Mouse (Mus musculus): Measurements from ENCODE around the gene Ppm1h. TPM values are rescaled to one million over a fixed set of nuclear protein-coding genes. Genes with fewer than 3 reads are reported as not detected.
A peak's percentile ranks its signal among the peaks of the same experiment; 100 is the strongest.

The Ppm1h gene
- polyA plus RNA-seq, 1 experiment from 2014 or later, result 8.1 TPM

DNA sequence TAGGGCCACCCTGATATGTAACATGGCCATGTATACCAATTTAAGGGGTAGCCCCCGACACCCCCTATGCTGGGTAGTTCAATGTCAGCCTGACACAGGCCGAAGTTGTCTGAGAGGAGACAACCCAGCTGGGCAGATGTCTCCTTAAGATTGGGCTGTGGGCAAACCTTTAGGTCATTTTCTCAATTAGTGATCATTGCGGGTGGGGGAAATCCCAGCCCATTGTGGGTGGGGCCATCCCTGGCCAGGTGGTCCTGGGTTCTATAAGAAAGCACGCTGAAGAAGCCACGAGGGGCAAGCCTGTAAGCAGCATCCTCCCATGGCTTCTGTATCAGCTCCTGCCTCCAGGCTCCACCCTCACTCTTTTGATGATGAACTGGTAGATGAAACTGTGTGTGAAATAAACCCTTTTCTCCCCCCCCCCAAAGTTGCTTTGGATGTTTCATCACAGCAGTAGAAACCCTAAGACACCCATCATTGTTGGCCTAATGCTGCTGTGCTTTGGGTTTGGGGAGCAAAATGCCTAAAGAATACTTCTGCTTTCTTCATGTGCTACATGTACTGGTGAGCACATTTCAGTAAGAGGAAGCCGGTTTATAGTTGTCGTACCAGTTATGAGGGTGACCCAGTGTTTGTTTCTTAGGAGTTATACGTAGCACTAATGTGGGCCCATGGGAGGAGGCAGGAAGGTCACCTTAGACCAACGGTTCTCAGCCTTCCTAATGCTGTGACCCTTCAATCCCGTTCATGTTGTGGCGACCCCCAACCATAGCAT lies 68.8 kb downstream of the Ppm1h start:
- no peak overlapping the region for H3K4me3 ChIP-seq
- H3K4me2 ChIP-seq (replicated peaks), result no peak overlapping the region
- 0 out of 2 replicates have a peak, but pooled peaks have one; percentile 19 for ATAC-seq (ENCODE audit: low FRiP score, low read depth)
- H3K36me3 ChIP-seq, result no peaks in the 10 kb centered on the region
- WGBS, result 92% methylated on average over 11 of the region's 11 CpGs
- no peaks in the 10 kb centered on the region for H3K27me3 ChIP-seq
- no peak overlapping the region for H3K9ac ChIP-seq (replicated peaks)
- H3K4me1 ChIP-seq, result no peaks in the 10 kb centered on the region
- no peaks in the 10 kb centered on the region for H3K9me3 ChIP-seq
- no peak overlapping the region for H3K27ac ChIP-seq (replicated peaks)

DNA sequence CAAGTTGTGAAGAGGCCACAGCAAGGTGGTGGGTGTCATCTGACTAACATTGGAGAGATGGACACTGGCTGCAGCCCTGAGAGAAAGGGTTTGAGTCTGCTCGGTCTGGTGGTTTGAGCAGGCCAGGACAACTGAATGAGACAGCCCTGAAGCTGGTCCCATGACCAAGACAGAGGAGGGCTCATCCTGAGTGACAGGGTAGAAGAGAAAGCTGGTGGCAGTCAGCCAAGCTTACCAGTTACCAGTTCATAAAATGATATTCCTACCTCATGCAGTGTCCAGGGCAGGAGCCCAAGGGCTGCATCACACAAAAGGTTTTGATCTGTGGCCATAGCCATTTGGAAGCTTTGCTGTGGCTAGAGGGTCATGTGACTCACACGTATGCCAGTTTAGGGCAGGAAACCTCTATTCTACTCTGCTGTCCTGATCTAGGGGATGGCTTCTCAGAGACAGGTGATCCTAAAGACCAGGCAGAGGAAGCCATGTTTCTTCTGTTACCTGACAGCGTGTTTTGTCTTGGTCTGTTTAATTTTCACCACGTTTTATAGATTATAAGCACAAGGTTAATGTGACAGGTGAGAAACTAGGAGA lies 69.9 kb downstream of the Ppm1h start:
- WGBS, result 86% methylated on average over 4 of the region's 4 CpGs
- no peak overlapping the region for H3K27ac ChIP-seq (replicated peaks)

DNA sequence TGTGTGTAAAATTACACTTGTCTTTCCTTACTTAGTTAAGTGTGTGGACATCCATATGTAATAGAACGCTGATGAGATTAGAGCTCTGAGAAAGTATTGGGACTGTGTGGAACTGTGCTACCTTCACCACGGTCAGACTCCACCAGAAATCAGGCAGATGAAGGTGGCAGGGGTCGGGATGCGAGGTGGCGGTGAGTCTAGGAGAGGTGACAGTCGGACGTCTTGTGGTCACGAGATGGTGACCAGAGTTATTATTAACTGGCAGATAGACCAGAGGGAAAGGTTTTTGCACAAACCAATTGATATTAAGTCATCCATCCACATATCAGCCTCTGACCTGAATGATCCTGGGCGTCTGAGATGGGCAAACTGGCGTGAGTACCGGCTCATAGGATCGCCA lies 70.5 kb downstream of the Ppm1h start:
- Histone ChIP-seq H3K27me3 (no peaks in the 10 kb centered on the region), H3K4me3 (no peak overlapping the region), H3K4me2 (replicated peaks) (no peak overlapping the region), H3K9ac (replicated peaks) (no peak overlapping the region), H3K9me3 (no peaks in the 10 kb centered on the region; the same call in 1 of the 2 replicates), H3K4me1 (peaks cover 12% of the 10 kb centered on the region), H3K36me3 (no peaks in the 10 kb centered on the region), H3K27ac (replicated peaks) (no peak overlapping the region)
- WGBS, result 88% methylated on average over 12 of the region's 12 CpGs
- no peak for ATAC-seq (ENCODE audit: low FRiP score, low read depth)

More for the DNA sequence above, 69.9 kb downstream of the Ppm1h start:
- H3K9me3 ChIP-seq, result no peaks in the 10 kb centered on the region; the same call in 1 of the 2 replicates
- H3K9ac ChIP-seq (replicated peaks), result no peak overlapping the region
- H3K4me1 ChIP-seq, result peaks cover 6% of the 10 kb centered on the region
- no peaks in the 10 kb centered on the region for H3K36me3 ChIP-seq
- no peak for ATAC-seq (ENCODE audit: low FRiP score, low read depth)
- H3K4me3 ChIP-seq, result no peak overlapping the region
- no peaks in the 10 kb centered on the region for H3K27me3 ChIP-seq
- no peak overlapping the region for H3K4me2 ChIP-seq (replicated peaks)

DNA sequence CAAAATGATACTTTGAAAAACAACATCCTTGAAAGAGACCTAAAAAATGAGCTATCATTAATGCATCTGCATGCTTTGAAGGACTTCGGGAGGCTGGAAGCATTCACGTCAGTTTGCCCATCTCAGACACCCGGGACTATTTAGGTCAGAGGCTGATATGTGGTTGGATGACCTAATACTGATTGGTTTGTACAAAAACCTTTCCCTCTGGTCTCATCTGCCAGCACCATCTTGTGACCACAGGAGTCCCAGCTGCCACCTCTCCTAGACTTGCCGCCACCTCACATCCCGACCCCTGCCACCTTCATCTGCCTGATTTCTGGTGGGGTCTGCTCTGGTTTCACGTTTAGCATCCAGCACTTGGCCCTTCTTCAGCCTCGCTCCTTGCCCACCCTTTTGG lies 71.3 kb downstream of the Ppm1h start:
- no peak overlapping the region for H3K9ac ChIP-seq (replicated peaks)
- no peaks in the 10 kb centered on the region for H3K36me3 ChIP-seq
- no peak for ATAC-seq (ENCODE audit: low FRiP score, low read depth)
- H3K9me3 ChIP-seq, result no peaks in the 10 kb centered on the region; the same call in 1 of the 2 replicates
- no peak overlapping the region for H3K27ac ChIP-seq (replicated peaks)
- no peaks in the 10 kb centered on the region for H3K27me3 ChIP-seq
- H3K4me3 ChIP-seq, result no peak overlapping the region
- peaks cover 14% of the 10 kb centered on the region for H3K4me1 ChIP-seq
- no peak overlapping the region for H3K4me2 ChIP-seq (replicated peaks)
- WGBS, result 86% methylated on average over 7 of the region's 7 CpGs

DNA sequence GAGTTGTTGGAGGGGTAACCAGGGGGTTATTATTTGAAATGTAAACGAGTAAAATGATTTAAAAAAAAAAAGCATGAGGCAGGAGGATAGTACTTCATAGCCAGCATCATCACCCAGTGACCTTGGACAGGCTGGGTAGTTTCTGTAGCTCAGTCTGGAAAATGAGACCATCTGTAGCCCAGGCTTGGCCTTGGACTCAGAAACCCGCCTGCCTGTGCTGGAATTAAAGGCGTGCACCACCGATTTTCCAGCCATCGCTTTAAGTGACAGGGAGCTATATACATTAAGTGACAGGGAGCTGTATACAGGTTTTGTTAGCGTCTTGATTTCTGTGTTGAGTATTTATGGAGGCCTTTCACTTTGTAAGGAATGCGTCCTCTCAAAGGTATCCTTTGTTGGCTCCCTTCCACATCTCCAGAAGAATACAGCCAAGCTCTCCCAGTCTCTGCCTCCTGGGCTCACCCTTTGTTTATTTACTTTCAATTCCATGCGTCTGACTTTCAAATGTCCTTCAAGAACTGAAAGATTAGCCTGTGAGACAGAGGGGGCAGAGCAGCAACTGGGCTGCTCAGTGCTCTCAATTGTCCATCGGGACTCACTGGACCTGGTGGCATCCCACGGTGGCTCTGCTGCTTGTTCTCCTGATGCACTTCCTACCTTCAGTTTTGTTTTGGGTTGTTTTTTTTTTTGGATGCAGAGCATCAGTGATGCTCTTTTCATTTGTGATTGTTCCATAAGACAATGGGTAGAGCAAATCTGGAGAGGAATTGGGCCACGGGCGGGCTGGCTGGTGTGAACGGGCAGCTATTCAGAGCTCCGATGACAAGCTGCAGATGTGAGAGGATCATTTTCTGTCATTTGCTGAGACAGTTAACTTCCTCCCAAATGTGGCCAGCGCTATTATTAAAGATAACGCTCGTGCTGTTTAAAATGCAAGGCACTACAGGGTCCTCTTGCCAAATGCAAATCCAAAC lies 74.7 kb downstream of the Ppm1h start:
- Histone ChIP-seq H3K9ac (replicated peaks) (no peak overlapping the region), H3K4me3 (no peak overlapping the region), H3K27ac (replicated peaks) (no peak overlapping the region), H3K4me2 (replicated peaks) (no peak overlapping the region), H3K4me1 (peaks cover 17% of the 10 kb centered on the region), H3K9me3 (no peaks in the 10 kb centered on the region; the same call in 1 of the 2 replicates), H3K36me3 (no peaks in the 10 kb centered on the region), H3K27me3 (no peaks in the 10 kb centered on the region; the same call in 1 of the 2 replicates)
- WGBS, result 28% methylated on average over 17 of the region's 17 CpGs
- ATAC-seq (ENCODE audit: low FRiP score, low read depth), result peak; percentile 78; the same call in 1 of the 2 replicates

DNA sequence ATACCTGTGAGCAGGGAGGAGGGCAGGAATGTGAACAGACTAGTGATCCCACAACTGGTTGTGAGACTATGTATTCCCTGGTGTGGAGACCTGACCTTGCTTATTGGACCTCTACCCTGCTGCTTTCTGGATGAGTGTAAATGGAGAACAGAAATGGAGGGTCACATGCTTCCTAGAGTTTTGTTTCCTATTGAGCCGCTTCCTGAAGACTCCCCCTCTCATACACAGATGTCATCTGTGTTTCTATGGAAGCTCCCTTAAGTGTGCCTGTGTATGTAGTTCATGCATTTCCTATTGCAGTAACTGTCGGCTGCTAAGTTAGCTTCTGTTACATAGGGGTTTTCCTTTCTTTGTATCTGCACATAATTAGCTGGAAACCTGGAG lies 75.4 kb downstream of the Ppm1h start:
- no peak overlapping the region for H3K9ac ChIP-seq (replicated peaks)
- no peak overlapping the region for H3K4me2 ChIP-seq (replicated peaks)
- no peaks in the 10 kb centered on the region; the same call in 1 of the 2 replicates for H3K9me3 ChIP-seq
- ATAC-seq (ENCODE audit: low FRiP score, low read depth), result 0 out of 2 replicates have a peak, but pooled peaks have one; percentile 10
- no peak overlapping the region for H3K4me3 ChIP-seq
- no peaks in the 10 kb centered on the region for H3K36me3 ChIP-seq
- H3K27me3 ChIP-seq, result no peaks in the 10 kb centered on the region; the same call in 1 of the 2 replicates
- WGBS, result 65% methylated on average over 2 of the region's 2 CpGs
- H3K27ac ChIP-seq (replicated peaks), result no peak overlapping the region
- peaks cover 17% of the 10 kb centered on the region for H3K4me1 ChIP-seq

DNA sequence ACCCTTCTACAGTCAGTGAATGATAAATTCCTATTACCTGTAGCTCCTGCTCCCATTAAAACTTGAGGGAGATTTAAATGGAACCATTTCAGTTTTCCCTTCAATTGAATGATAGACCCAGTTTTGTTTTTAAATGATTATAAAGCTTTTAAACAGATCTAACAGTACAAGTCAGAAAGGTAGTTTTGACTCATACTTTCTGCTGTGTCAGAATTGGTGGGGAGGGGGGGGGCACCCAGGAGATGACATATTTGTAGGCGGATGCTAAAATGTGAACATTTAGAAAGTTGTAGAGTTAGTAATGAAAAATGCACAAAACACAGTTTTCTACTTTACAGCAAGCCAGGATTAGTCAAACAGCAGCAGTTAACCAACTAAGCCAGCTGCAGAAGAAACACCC lies 76.4 kb downstream of the Ppm1h start:
- 100% methylated on average over 1 of the region's 1 CpGs for WGBS
- Histone ChIP-seq H3K27ac (replicated peaks) (no peak overlapping the region), H3K9ac (replicated peaks) (no peak overlapping the region), H3K4me1 (peaks cover 17% of the 10 kb centered on the region), H3K27me3 (no peaks in the 10 kb centered on the region; the same call in 1 of the 2 replicates), H3K4me2 (replicated peaks) (no peak overlapping the region), H3K9me3 (no peaks in the 10 kb centered on the region; the same call in 1 of the 2 replicates), H3K4me3 (no peak overlapping the region), H3K36me3 (no peaks in the 10 kb centered on the region)
- ATAC-seq (ENCODE audit: low FRiP score, low read depth), result no peak

DNA sequence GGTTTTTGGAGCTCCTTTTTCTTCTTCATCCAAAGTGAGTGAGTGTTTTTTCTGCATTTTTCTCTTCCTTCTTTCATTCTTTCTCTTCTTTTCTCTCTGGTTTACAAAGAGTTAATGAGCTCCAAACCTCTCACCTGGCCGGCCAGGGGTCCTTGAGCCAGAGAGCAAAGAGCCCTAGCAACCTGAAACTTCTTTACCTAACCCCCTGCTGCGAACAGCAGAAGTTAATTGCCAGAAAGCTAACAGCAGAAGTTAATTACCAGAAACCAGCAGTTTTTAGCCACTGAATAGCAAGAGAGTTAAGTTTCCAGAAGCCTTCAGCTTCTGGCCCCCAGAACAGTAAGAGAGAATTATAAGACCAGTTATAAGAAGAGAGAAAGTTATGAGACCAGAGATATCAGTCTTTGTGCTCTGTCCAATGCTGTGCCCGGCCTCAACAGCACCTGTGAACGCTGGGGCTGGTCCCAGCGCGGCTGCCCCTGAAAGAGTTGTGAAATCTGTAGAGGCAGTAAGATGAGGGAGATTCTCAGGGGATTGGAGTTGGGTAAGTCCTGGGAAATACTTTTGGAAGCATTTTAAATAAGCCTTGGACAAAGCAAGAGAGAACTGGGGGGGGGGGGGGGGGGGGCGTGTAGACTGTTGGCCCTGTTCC lies 78.4 kb downstream of the Ppm1h start:
- no peaks in the 10 kb centered on the region; the same call in 1 of the 2 replicates for H3K27me3 ChIP-seq
- H3K27ac ChIP-seq (replicated peaks), result no peak overlapping the region
- no peak for ATAC-seq (ENCODE audit: low FRiP score, low read depth)
- H3K4me3 ChIP-seq, result no peak overlapping the region
- H3K4me2 ChIP-seq (replicated peaks), result no peak overlapping the region
- no peak overlapping the region for H3K9ac ChIP-seq (replicated peaks)
- H3K36me3 ChIP-seq, result no peaks in the 10 kb centered on the region
- peaks cover 17% of the 10 kb centered on the region for H3K4me1 ChIP-seq
- WGBS, result 19% methylated on average over 6 of the region's 7 CpGs
- H3K9me3 ChIP-seq, result no peaks in the 10 kb centered on the region; the same call in 1 of the 2 replicates

DNA sequence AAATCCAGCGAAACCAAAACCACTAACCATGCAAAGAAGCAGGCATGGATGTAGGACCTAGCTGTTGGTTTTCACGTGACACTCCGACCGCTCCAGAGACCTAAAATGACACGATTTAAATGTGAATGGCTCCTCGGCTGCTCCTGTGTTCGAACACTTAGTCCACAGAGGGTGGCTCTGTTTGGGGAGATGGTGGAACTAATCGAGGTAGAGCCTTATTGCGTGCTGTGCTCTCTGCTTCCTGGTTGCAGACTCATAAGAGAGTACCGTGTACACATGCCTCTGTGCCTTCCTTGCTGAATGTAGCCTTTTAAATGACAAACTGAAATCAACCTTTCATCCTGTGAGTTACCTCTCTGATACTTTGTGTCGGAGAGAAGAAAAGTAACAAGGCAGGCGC lies 79.2 kb downstream of the Ppm1h start:
- no peak overlapping the region for H3K27ac ChIP-seq (replicated peaks)
- 63% methylated on average over 12 of the region's 12 CpGs for whole genome bisulfite sequencing
- no peaks in the 10 kb centered on the region; the same call in 1 of the 2 replicates for H3K27me3 ChIP-seq
- no peak overlapping the region for H3K4me3 ChIP-seq
- no peak overlapping the region for H3K4me2 ChIP-seq (replicated peaks)
- no peaks in the 10 kb centered on the region; the same call in 1 of the 2 replicates for H3K9me3 ChIP-seq
- no peaks in the 10 kb centered on the region for H3K36me3 ChIP-seq
- H3K9ac ChIP-seq (replicated peaks), result no peak overlapping the region
- H3K4me1 ChIP-seq, result peaks cover 17% of the 10 kb centered on the region
- no peak for ATAC-seq (ENCODE audit: low FRiP score, low read depth)

DNA sequence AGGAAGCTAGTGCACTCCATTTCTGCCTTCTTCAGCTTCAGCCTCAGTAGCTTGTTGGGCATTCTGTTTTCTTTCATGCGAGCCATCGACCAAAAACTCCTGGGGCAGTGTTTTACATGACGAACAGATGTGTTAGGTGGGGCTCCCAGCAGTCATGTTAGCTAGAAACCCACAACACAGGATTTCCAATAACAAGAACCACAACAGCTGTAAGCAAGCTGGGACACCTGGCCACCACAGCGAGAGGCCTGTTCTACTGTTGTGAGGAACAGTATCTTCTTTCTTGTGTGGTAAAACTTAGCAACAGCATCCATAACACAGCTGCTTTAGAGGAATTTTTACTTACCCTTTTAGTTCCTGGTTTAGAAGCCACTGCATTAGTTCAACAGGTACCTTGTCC lies 79.8 kb downstream of the Ppm1h start:
- H3K27me3 ChIP-seq, result no peaks in the 10 kb centered on the region; the same call in 1 of the 2 replicates
- H3K4me1 ChIP-seq, result peaks cover 12% of the 10 kb centered on the region
- H3K9ac ChIP-seq (replicated peaks), result no peak overlapping the region
- no peaks in the 10 kb centered on the region for H3K36me3 ChIP-seq
- no peak overlapping the region for H3K27ac ChIP-seq (replicated peaks)
- no peaks in the 10 kb centered on the region for H3K9me3 ChIP-seq
- H3K4me2 ChIP-seq (replicated peaks), result no peak overlapping the region
- no peak overlapping the region for H3K4me3 ChIP-seq
- 83% methylated on average over 4 of the region's 4 CpGs for WGBS
- ATAC-seq (ENCODE audit: low FRiP score, low read depth), result no peak

DNA sequence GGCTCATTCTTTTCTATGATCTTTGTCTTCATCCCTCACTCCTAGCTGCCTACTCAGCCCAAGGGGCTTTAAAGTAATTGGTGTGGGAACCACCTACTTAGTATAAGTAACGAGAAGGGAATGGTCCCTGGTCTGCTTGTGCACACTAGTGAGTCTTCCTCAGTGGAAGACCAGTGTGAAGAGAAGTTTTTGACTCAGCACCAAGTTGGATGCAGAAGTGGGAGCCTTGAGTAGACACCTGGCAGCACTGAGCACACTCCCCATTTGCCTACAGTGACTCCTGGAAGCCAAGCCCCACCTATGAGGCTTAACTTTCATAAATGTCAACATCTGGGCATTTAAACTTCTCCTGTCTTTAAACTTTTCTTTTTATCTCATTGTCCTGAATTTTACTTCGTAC lies 81.2 kb downstream of the Ppm1h start:
- ATAC-seq (ENCODE audit: low FRiP score, low read depth), result no peak
- Histone ChIP-seq H3K36me3 (no peaks in the 10 kb centered on the region), H3K27me3 (no peaks in the 10 kb centered on the region; the same call in 1 of the 2 replicates), H3K9me3 (no peaks in the 10 kb centered on the region), H3K4me3 (no peak overlapping the region), H3K9ac (replicated peaks) (no peak overlapping the region), H3K4me1 (peaks cover 3% of the 10 kb centered on the region; the same call in 1 of the 2 replicates), H3K4me2 (replicated peaks) (no peak overlapping the region), H3K27ac (replicated peaks) (no peak overlapping the region)
- WGBS, result 88% methylated on average over 2 of the region's 2 CpGs

Measured in midbrain, embryonic 12.5 days (tissue).